Mouse (Mus musculus) embryonic facial prominence, embryonic 12.5 days (tissue): ENCODE measurements around the gene Trmt5. TPM values are rescaled to one million over a fixed set of nuclear protein-coding genes. Genes with fewer than 3 reads are reported as not detected.

Source experiments
- ATAC-seq: fragments of 200-750 bp; cut with Nextera tagmentation; 2 replicates; pipeline ENCODE4 v1.8.0; 2017; ENCODE audit not compliant: insufficient number of reproducible peaks, insufficient read depth, low FRiP score, low TSS enrichment
- H3K27ac ChIP-seq: fragments of 300-500 bp; sonication (generic); 2 replicates; pipeline ENCODE4 v1.5.1; 2016; ENCODE audit warnings: mild to moderate bottlenecking
- H3K27me3 ChIP-seq: fragments of 300-500 bp; sonication (generic); 2 replicates; pipeline ENCODE4 v1.6.1; 2016; ENCODE audit warnings: mild to moderate bottlenecking, moderate library complexity
- H3K36me3 ChIP-seq: fragments of 300-500 bp; sonication (generic); 2 replicates; pipeline ENCODE4 v1.6.1; 2016; ENCODE audit warnings: mild to moderate bottlenecking
- H3K4me1 ChIP-seq: fragments of 300-500 bp; sonication (generic); 2 replicates; pipeline ENCODE4 v1.6.1; 2016
- H3K4me2 ChIP-seq: fragments of 300-500 bp; sonication (generic); replicated peaks from 2 replicates; pipeline ENCODE4 v1.6.1; 2016; ENCODE audit warnings: mild to moderate bottlenecking, moderate library complexity
- H3K4me3 ChIP-seq: fragments of 300-500 bp; sonication (generic); 2 replicates; pipeline ENCODE4 v1.5.1; 2016; ENCODE audit warnings: mild to moderate bottlenecking
- H3K9ac ChIP-seq: fragments of 300-500 bp; sonication (generic); 2 replicates; pipeline ENCODE4 v1.6.1; 2016; ENCODE audit warnings: mild to moderate bottlenecking, moderate library complexity
- H3K9me3 ChIP-seq: fragments of 300-500 bp; sonication (generic); 2 replicates; pipeline ENCODE4 v1.6.1; 2016; ENCODE audit warnings: mild to moderate bottlenecking, moderate library complexity
- polyA plus RNA-seq: library from polyadenylated mRNA; unstranded; fragments of >200 nt; fragmentation: Nextera tagmentation; extraction: Ambion mirVana; gene quantifications from 2 replicates; pipeline ENCODE4 v1.2.1, GENCODE M21; 2016

The Trmt5 gene
- polyA plus RNA-seq, 1 experiment from 2014 or later: 18.6 TPM

DNA sequence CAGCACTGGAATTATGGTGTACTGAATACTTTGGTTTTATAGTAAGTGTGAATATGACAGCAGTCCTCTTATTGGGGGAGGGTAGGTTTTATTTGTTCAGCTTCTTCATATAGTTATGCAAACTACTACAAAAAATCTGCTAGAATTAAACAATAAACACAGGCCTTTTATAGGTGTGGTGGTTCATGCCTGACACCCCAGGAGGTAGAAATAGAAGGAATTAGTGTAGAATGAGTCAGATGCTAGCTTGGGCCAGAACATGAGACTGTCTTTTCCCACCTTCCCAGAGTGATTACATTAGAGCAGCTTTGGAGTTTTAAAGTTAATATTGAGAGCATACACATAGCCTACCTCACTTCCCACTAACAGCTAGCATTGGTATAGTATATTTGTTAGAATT, 56.3 kb downstream of the Trmt5 start:
- Histone ChIP-seq H3K9ac (no peak overlapping the region), H3K36me3 (no peaks in the 10 kb centered on the region)
- ATAC-seq: no peak

More for the DNA sequence above, 56.3 kb downstream of the Trmt5 start:
- H3K4me1 ChIP-seq: no peaks in the 10 kb centered on the region
- H3K4me3 ChIP-seq: no peak overlapping the region
- no peak overlapping the region for H3K27ac ChIP-seq
- H3K4me2 ChIP-seq: no peak overlapping the region
- no peaks in the 10 kb centered on the region for H3K9me3 ChIP-seq
- no peaks in the 10 kb centered on the region for H3K27me3 ChIP-seq

Other genes with a start within 250 kb of the Trmt5 start
- 73.0 and 75.3 TPM in 2 replicates for gene Six1, start 232.8 kb downstream of the Trmt5 start, polyA plus RNA-seq
- gene Six4, start 173.3 kb downstream of the Trmt5 start, polyA plus RNA-seq: 13.5 and 13.7 TPM in 2 replicates
- gene Mnat1, start 163.0 kb downstream of the Trmt5 start, polyA plus RNA-seq: 39.5 and 41.6 TPM in 2 replicates
- 15.0 and 17.2 TPM in 2 replicates for gene Slc38a6, start 69 bp upstream of the Trmt5 start, polyA plus RNA-seq